Mouse (Mus musculus) heart, postnatal 0 days (tissue): ENCODE measurements around the gene Shank1. TPM values are rescaled to one million over a fixed set of nuclear protein-coding genes. Genes with fewer than 3 reads are reported as not detected.
A peak's percentile ranks its signal among the peaks of the same experiment; 100 is the strongest.

Experiments used
- ATAC-seq: fragments of 200-750 bp; cut with Nextera tagmentation; 2 replicates; pipeline ENCODE4 v1.8.0; 2017; ENCODE audit warnings: low read depth, moderate number of reproducible peaks, moderate library complexity; ENCODE audit not compliant: insufficient read depth
- DNase-seq: peaks from one replicate; pipeline ENCODE4 v3.0.0-alpha.2; 2016; ENCODE audit warnings: low spot score
- H3K27ac ChIP-seq: fragments of 300-500 bp; sonication (generic); 2 replicates; pipeline ENCODE4 v1.5.1; 2014; ENCODE audit warnings: low read depth, mild to moderate bottlenecking
- H3K27me3 ChIP-seq: fragments of 300-500 bp; sonication (generic); 2 replicates; pipeline ENCODE4 v1.6.1; 2014; ENCODE audit warnings: low read length, mixed read lengths; ENCODE audit not compliant: control insufficient read depth, insufficient read depth
- H3K36me3 ChIP-seq: fragments of 300-500 bp; sonication (generic); replicated peaks from 2 replicates; pipeline ENCODE4 v1.6.1; 2014; ENCODE audit warnings: low read length, mixed read lengths; ENCODE audit not compliant: control insufficient read depth, insufficient read depth
- H3K4me1 ChIP-seq: fragments of 300-500 bp; sonication (generic); 2 replicates; pipeline ENCODE4 v1.6.1; 2014; ENCODE audit warnings: antibody characterized with exemption; ENCODE audit not compliant: control insufficient read depth, insufficient read depth
- H3K4me2 ChIP-seq: fragments of 300-500 bp; sonication (generic); 2 replicates; pipeline ENCODE4 v1.6.1; 2014; ENCODE audit warnings: low read depth, mild to moderate bottlenecking, low read length, moderate library complexity
- H3K4me3 ChIP-seq: fragments of 300-500 bp; sonication (generic); 2 replicates; pipeline ENCODE4 v1.5.1; 2014; ENCODE audit warnings: low read depth, low read length
- H3K9ac ChIP-seq: fragments of 300-500 bp; sonication (generic); replicated peaks from 2 replicates; pipeline ENCODE4 v1.6.1; 2014; ENCODE audit warnings: low read depth, low read length, mixed read lengths
- H3K9me3 ChIP-seq: fragments of 300-500 bp; sonication (generic); replicated peaks from 2 replicates; pipeline ENCODE4 v1.6.1; 2016; ENCODE audit warnings: low read length; ENCODE audit not compliant: control insufficient read depth
- CTCF ChIP-seq: IDR thresholded peaks from 2 replicates; pipeline ENCODE4 v1.5.1; 2016; ENCODE audit warnings: antibody characterized with exemption, control low read depth, low read depth
- EP300 ChIP-seq: IDR thresholded peaks from 2 replicates; pipeline ENCODE4 v1.6.1; 2016; ENCODE audit warnings: antibody characterized with exemption, low read depth
- WGBS: fragments of 180-500 bp; shearing (Covaris S2); extraction: QIAGEN DNeasy Blood & Tissue Kit; methylation state at CpG from one replicate; pipeline ENCODE4 v1.1.7; 2014; 5-methylcytosine and 5-hydroxymethylcytosine counted together
- polyA plus RNA-seq: library from polyadenylated mRNA; unstranded; fragments of >200 nt; fragmentation: Nextera tagmentation; extraction: Ambion mirVana; gene quantifications from 2 replicates; pipeline ENCODE4 v1.2.1, GENCODE M21; 2015
- total RNA-seq: library from RNA; depleted of rRNA; stranded (reverse); fragments of >200 nt; gene quantifications from 2 replicates; pipeline ENCODE4 v1.2.3, GENCODE M21; 2014; ENCODE audit warnings: low replicate concordance

The Shank1 gene
- total and polyA plus RNA-seq, 2 experiments from 2014 or later = 0.36 to 0.61 TPM

DNA sequence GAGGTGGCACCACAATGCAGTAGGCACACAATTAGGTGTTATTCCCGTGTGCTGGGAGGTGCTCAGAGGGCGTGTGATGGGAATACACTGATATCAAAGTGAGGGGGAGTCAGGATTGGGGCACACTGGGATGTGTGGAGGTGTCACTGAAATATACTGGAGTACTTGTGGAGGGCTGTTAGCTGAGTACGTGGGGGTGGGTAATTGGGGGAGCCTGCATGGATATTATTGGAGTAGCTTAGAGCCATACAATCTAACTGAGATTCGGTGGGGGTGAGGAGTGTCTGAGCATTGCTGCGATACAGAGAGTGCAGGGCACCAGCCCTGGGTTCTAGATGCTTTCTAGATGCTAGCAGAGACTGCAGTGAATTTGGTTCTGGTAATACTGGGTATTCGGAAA is 30.2 kb downstream of the Shank1 start:
- H3K4me3 ChIP-seq = no peak overlapping the region
- no peak for TF ChIP-seq CTCF
- no peak for TF ChIP-seq EP300
- H3K4me2 ChIP-seq = no peak overlapping the region
- no peak overlapping the region for H3K9ac ChIP-seq
- no peak overlapping the region for H3K27ac ChIP-seq
- H3K9me3 ChIP-seq = no peaks in the 10 kb centered on the region
- DNase-seq (no peak), ATAC-seq (no peak)
- peaks cover 55% of the 10 kb centered on the region for H3K27me3 ChIP-seq
- H3K4me1 ChIP-seq = no peaks in the 10 kb centered on the region
- no peaks in the 10 kb centered on the region for H3K36me3 ChIP-seq
- 48% methylated on average over 6 of the region's 6 CpGs for WGBS

DNA sequence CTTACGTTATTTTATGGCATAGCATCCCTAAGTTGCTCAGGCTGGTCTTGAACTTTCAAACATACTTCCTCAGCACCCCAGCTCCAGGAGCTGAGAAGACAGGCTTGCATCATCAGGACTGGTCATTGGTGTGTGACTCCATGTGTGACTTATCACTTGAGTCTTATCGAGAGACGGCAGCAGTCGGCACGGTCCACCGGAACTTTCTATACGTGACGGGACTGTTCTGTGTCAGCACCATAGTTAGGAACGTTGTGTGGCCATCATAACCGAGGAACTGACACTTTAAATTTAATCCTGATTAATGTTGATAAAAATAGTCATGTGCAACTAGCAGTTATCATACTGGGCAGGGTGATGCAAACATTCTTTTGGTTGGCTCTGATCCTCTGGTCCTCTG is 31.1 kb downstream of the Shank1 start:
- Histone ChIP-seq H3K4me3 (no peak overlapping the region), H3K9me3 (no peaks in the 10 kb centered on the region), H3K9ac (no peak overlapping the region), H3K36me3 (no peaks in the 10 kb centered on the region), H3K27ac (no peak overlapping the region), H3K4me1 (no peaks in the 10 kb centered on the region), H3K4me2 (no peak overlapping the region), H3K27me3 (peaks cover 46% of the 10 kb centered on the region)
- DNase-seq (no peak), ATAC-seq (no peak)
- WGBS = 52% methylated on average over 10 of the region's 10 CpGs
- TF ChIP-seq CTCF = no peak
- TF ChIP-seq EP300 = no peak

- no peak for ATAC-seq
- Histone ChIP-seq H3K27me3 (peaks cover 40% of the 10 kb centered on the region), H3K4me2 (no peak overlapping the region), H3K9me3 (no peaks in the 10 kb centered on the region), H3K4me1 (no peaks in the 10 kb centered on the region), H3K9ac (no peak overlapping the region), H3K36me3 (no peaks in the 10 kb centered on the region), H3K27ac (no peak overlapping the region), H3K4me3 (no peak overlapping the region)
- WGBS = 58% methylated on average over 5 of the region's 5 CpGs
- no peak for DNase-seq
- TF ChIP-seq CTCF (no peak), EP300 (no peak)
Observed at GRCm38 (mm10) chr7:44341714-44342113, 31.7 kb downstream of the Shank1 start.

- no peak overlapping the region for H3K9ac ChIP-seq
- TF ChIP-seq EP300 (no peak), CTCF (no peak)
- H3K4me2 ChIP-seq = no peak overlapping the region
- no peak overlapping the region for H3K4me3 ChIP-seq
- peaks cover 33% of the 10 kb centered on the region; the same call in 1 of the 2 replicates for H3K27me3 ChIP-seq
- ATAC-seq (0 out of 2 replicates have a peak, but pooled peaks have one; percentile 9), DNase-seq (no peak)
- H3K36me3 ChIP-seq = no peaks in the 10 kb centered on the region
- no peak overlapping the region for H3K27ac ChIP-seq
- no peaks in the 10 kb centered on the region for H3K9me3 ChIP-seq
- 8% methylated on average over 11 of the region's 11 CpGs for WGBS
- H3K4me1 ChIP-seq = no peaks in the 10 kb centered on the region
Observed at GRCm38 (mm10) chr7:44343459-44344015, 33.5 kb downstream of the Shank1 start.

DNA sequence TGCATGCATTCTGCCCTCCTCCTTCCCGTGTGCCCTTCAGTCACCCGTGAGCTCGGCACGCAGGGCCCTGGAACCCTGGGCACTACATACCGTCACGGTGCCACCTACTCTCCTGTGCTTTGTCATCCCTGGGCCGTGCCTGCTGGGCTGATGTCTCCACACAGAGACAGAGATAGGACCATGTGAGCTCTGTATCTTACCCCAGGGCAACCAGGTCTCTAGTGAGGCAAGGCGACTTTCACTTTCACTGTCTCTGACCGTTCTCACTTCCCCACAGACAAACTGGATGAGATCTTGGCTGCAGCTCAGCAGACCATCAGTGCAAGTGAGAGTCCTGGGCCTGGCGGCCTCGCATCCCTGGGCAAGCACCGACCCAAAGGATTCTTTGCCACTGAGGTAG is 34.6 kb downstream of the Shank1 start:
- no peak for TF ChIP-seq CTCF
- no peak for TF ChIP-seq EP300
- ATAC-seq (no peak), DNase-seq (no peak)
- Histone ChIP-seq H3K4me1 (no peaks in the 10 kb centered on the region), H3K36me3 (no peaks in the 10 kb centered on the region), H3K9me3 (no peaks in the 10 kb centered on the region), H3K4me2 (no peak overlapping the region), H3K9ac (no peak overlapping the region), H3K4me3 (no peak overlapping the region), H3K27ac (no peak overlapping the region), H3K27me3 (peaks cover 36% of the 10 kb centered on the region)
- 53% methylated on average over 12 of the region's 12 CpGs for WGBS

- ATAC-seq = no peak
Observed at GRCm38 (mm10) chr7:44349043-44349442, 39.0 kb downstream of the Shank1 start.

More at GRCm38 (mm10) chr7:44349043-44349442, 39.0 kb downstream of the Shank1 start:
- WGBS = 21% methylated on average over 3 of the region's 3 CpGs
- Histone ChIP-seq H3K36me3 (no peaks in the 10 kb centered on the region), H3K9me3 (no peaks in the 10 kb centered on the region), H3K9ac (no peak overlapping the region), H3K27ac (no peak overlapping the region), H3K4me3 (no peak overlapping the region), H3K27me3 (peaks cover 65% of the 10 kb centered on the region), H3K4me2 (no peak overlapping the region), H3K4me1 (0 out of 2 replicates have a peak, but pooled peaks cover 4% of the 10 kb centered on the region)
- DNase-seq = no peak
- TF ChIP-seq CTCF (no peak), EP300 (no peak)
